Mouse (Mus musculus) cortical plate, adult 2 months (tissue): ENCODE results near the gene Zranb1.

Experiments
- CTCF ChIP-seq: fragments of 200-500 bp; IDR thresholded peaks from 2 replicates; pipeline ENCODE4 v1.5.1; 2011; ENCODE audit warnings: mild to moderate bottlenecking, control low read depth, low read length; ENCODE audit not compliant: insufficient read depth; ENCODE audit errors: extremely low read depth
- POLR2A ChIP-seq: fragments of 200-500 bp; IDR thresholded peaks from 2 replicates; pipeline ENCODE4 v1.6.1; 2011; ENCODE audit warnings: mild to moderate bottlenecking, low read length, control low read depth; ENCODE audit not compliant: insufficient read depth; ENCODE audit errors: extremely low read depth

DNA sequence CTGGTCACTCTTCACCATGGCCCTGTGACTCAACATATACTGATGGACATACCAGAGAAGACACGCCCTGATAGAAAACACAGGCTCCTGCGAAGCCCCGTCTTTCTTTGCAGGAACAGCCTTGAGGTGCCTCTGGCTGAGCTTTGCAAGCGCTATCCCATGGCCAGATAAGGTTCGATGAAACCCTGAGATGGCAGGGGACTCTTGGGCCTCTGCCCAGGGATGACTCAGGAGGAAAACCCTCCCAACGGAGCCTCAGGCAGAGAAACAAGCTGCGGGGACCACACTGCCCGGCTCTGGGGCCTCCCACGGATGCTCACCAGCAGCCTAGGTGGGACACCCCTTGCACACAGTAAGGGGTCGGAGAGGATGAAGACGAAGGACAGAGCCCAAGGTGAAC lies 76.4 kb downstream of the Zranb1 start:
- TF ChIP-seq POLR2A (no peak), CTCF (no peak)
